Mouse (Mus musculus): ENCODE results near the gene Spindoc.

The Spindoc gene

GRCm38 (mm10) chr19:7334049-7334448 is 48.7 kb downstream of the Spindoc start:
- peak; percentile 65 for DNase-seq

- DNase-seq: no peak
Observed at GRCm38 (mm10) chr19:7321391-7321790, 61.4 kb downstream of the Spindoc start.

DNA sequence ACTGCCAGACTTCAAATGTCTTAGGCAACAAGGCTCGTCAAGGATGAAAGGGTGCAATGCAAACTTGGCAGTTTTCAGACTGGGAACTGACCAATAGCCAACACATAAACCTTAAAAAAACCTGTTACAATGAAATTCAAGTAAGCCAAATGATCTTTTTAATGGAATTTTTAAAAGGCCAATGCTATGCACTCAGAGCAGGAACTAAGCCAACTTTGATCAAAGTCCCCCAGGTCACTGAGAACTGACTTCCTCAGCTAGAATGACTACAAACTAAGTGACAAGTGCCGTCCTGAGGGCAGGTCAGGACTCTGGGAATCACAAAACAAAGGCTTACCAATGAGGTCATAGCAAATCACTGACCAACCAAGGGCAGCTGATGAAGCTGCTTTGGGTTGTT is 62.6 kb downstream of the Spindoc start:
- DNase-seq: no peak

- DNase-seq: no peak
Observed at GRCm38 (mm10) chr19:7317716-7318115, 65.1 kb downstream of the Spindoc start.

- DNase-seq: no peak
Observed at GRCm38 (mm10) chr19:7316822-7317221, 66.0 kb downstream of the Spindoc start.

GRCm38 (mm10) chr19:7315587-7315984 is 67.2 kb downstream of the Spindoc start:
- DNase-seq: no peak

DNA sequence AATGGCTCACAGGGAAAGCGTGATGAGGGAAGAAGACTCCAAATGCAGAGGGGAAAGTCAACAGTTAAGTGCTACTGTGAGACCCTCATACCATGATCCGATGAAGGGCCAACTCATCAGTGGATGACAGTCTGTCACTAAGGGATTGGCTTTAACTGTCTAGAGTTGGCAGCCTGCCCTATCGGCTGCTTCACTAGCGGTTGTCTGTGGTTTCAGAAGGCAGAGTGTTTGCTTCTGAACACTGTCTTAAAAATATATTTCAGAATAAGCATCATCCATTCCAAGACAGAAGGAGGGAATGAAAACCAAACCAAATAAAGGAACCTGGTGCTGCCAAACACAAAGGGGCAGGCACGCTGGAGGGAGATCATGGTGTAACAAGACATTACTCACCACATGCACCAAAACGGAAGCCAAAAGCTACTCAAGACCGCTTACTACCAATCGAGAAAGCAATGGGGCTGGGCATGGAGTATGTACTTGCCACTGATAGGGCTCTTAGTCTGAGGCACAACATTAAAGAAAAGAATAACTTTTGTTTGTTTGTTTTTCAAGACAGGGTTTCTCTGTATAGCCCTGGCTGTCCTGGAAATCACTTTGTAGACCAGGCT is 67.7 kb downstream of the Spindoc start:
- DNase-seq: peak; percentile 52

- no peak for DNase-seq
Observed at GRCm38 (mm10) chr19:7313660-7314059, 69.1 kb downstream of the Spindoc start.

- peak; percentile 61 for DNase-seq
Observed at GRCm38 (mm10) chr19:7311306-7311705, 71.5 kb downstream of the Spindoc start.

GRCm38 (mm10) chr19:7310704-7311103 is 72.1 kb downstream of the Spindoc start:
- DNase-seq: peak; percentile 79

GRCm38 (mm10) chr19:7309738-7310330 is 73.0 kb downstream of the Spindoc start:
- no peak for DNase-seq

GRCm38 (mm10) chr19:7307995-7308770 is 74.6 kb downstream of the Spindoc start:
- DNase-seq: peak; percentile 89

- peak; percentile 68 for DNase-seq
Observed at GRCm38 (mm10) chr19:7306968-7307367, 75.8 kb downstream of the Spindoc start.

DNA sequence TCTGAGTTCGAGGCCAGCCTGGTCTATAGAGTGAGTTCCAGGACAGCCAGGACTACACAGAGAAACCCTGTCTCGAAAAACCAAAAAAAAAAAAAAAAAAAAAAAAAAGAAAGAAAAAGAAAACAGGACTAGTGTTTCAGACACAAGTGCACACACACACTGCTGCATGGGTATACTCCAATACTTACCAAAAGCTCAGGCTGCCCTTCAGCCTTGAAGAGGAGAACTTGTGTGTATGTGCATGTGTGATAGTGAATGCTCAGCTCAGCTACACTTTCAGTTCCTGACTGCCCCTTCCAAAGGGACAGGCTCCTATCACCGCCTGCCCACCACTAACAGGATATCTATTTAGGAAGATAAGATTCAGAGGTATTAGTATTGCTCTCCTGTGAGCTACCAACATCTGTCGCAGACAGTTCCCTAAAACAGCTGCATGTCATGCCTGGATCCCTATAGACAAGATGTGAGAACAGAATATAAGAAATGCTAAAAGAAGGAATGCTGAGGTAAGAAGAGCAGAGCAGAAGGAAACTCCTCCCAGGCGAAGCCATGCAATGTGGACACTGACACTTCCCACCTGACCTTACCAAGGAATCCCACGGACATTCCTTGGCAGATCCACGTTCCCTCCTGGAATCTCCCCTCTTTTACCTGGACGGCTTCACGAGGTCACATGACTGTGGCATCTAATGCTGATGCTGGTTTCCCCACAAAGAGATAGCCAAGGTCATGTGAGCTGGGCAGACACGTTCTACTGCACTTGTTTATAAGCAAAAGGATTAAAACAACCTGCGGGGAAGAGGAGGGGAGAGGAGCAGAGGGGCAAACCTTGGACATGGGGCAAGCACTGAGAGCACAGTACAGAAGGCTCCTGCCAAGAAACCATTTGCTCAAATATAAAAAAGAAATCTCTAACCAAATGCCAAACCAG is 77.1 kb downstream of the Spindoc start:
- no peak for DNase-seq

DNA sequence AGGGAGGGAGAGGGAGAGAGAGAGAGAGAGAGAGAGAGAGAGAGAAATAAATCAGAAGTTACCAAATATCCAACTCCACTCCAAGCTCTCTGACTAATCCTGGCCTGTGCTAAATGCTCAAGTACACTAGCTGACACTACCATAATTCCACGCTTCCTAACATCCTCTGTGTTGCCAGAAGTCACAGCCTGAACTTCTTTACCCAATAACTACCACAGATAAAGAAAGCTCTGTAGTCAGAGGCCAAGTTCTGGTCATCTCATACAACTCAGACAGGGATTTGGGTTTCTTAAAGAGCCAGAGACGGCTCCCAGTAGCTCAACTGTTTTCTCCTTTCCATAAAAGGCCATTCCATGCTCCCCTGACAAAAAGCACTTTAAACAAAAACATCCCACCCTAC is 78.0 kb downstream of the Spindoc start:
- DNase-seq: peak; percentile 48
